Mouse (Mus musculus): Measurements from ENCODE around the gene Tmem223.

DNA sequence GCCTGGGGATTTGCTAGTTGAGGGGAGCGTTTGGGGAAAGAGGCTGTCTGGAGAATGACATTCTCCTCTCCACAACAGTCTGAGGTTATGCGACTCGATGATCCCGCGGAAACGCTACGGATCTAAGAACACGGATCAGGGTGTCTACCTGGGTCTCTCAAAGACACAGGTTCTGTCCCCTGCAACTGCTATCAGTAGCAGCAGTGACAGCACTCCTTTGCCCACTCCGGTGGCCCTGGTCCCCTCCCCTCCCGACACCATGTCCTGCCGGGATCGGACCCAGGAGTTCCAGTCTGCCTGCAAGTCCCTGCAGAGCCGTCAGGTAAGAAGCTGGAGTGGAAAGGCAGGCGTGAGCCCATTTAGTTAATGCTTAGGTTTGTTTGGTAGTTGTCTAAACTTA, 28.6 kb upstream of the Tmem223 start:
- TF ChIP-seq CTCF (IDR thresholded peaks at IDR 0.05; ENCODE audit: control insufficient read depth, insufficient read depth, low read length): no peak
- peak; percentile 9; the same call in 1 of the 2 replicates for TF ChIP-seq POLR2A (IDR thresholded peaks at IDR 0.05; ENCODE audit: borderline replicate concordance, control insufficient read depth, low read depth, low read length)
